Mouse (Mus musculus): ENCODE results near the gene Ppp1r14a. TPM values are rescaled to one million over a fixed set of nuclear protein-coding genes. Genes with fewer than 3 reads are reported as not detected.

The Ppp1r14a gene
- polyA plus RNA-seq, 1 experiment from 2014 or later = 5.5 TPM

DNA sequence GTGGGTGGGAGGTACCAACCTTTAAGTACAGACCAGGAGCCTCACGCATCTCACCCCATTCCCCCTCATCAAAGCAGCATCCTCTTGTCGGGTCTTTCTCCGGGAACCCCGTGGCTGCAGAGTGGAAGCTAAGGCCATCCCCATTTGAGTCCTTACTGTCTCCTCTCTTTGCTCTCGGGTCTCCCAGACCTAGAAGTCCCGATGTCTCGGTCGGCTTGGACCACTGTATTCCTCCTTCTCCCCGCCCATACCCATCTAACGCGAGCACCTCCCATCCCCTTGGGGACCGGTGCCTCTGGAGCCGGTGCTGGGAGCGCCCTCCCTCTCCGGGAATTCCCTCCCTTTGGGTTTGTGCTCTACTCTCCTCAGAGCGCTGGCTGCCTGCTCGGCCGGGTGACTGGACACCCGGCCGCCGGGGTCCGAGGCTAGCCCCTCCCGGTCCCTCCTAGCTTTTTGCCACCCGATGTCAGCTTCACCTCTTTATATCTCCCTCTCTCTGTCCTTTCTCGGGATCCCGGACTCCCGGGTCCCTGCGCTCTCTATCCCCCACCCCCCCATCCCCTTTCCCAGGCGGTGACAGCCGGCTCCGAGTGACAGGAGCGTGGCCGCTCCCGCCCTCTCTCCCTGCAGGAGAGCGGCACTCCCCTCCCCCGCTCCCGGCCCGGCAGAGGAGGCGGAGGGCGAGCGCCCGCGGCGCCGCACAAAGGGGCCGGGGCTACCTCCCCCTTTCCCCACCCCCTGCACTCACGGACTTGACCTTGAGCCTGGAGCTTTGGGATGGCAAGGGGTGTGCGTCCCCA lies 15.6 kb downstream of the Ppp1r14a start:
- Histone ChIP-seq H3K9ac (replicated peaks) (no peak overlapping the region), H3K4me1 (ENCODE audit: insufficient read depth) (peaks cover 34% of the 10 kb centered on the region), H3K27ac (ENCODE audit: low read depth) (no peak overlapping the region), H3K9me3 (ENCODE audit: low read length) (no peaks in the 10 kb centered on the region), H3K36me3 (replicated peaks; ENCODE audit: insufficient read depth, low read length) (no peaks in the 10 kb centered on the region), H3K4me3 (ENCODE audit: low read depth, low read length) (peak overlapping the region; percentile 42), H3K4me2 (ENCODE audit: low read depth, low read length) (peak overlapping the region; percentile 70), H3K27me3 (ENCODE audit: insufficient read depth, low read length) (peaks cover 52% of the 10 kb centered on the region)
- WGBS (ENCODE audit: insufficient replicate concordance) = 2% methylated on average over 44 of the region's 48 CpGs
- ATAC-seq (no peak), DNase-seq (no peak)
- no peak for TF ChIP-seq EP300 (IDR thresholded peaks at IDR 0.05; ENCODE audit: low read depth)
- TF ChIP-seq CTCF (IDR thresholded peaks at IDR 0.05; ENCODE audit: low read depth) = no peak

DNA sequence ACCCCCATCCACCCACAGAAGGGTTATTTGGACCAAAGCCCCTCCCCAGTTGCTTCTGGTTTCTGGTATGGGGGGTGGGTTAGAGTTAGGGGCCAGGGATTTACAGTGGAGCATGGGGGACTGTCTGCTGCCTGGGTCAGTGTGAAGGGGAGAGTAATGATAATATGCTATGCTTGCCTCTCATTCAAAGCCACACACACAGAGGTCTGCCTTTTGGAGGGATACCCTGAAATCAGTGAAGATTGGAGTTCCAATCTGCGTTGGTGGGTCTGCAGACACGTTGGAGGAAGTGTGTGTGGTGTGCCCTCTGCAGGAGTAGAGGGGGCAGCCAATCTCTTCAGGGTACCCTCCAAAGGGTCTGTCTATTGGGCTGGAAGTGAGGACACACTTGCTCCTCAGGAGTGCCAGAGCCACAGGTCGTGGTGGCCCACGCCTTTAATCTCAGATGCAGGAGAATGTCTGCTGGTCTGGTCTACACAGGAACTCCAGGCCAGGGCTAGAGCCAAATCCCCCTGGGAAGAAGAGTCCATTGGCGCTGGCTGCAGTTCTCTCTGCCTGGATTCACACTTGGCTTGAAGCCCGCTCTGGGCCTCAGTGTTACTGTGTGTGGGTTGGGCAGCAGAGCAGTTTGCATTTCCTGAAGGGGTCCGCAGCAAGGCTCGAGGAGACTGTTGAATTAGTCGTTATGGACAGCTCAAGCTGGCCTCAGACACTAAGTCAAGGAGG lies 16.3 kb downstream of the Ppp1r14a start:
- 42% methylated on average over 9 of the region's 9 CpGs for WGBS (ENCODE audit: insufficient replicate concordance)
- DNase-seq = no peak
- Histone ChIP-seq H3K4me1 (ENCODE audit: insufficient read depth) (peaks cover 36% of the 10 kb centered on the region), H3K4me2 (ENCODE audit: low read depth, low read length) (peak overlapping the region; percentile 70; the same call in 1 of the 2 replicates), H3K27ac (ENCODE audit: low read depth) (no peak overlapping the region), H3K27me3 (ENCODE audit: insufficient read depth, low read length) (peaks cover 52% of the 10 kb centered on the region), H3K36me3 (replicated peaks; ENCODE audit: insufficient read depth, low read length) (no peaks in the 10 kb centered on the region), H3K9me3 (ENCODE audit: low read length) (no peaks in the 10 kb centered on the region), H3K4me3 (ENCODE audit: low read depth, low read length) (no peak overlapping the region; the same call in 1 of the 2 replicates), H3K9ac (replicated peaks) (no peak overlapping the region)
- TF ChIP-seq EP300 (IDR thresholded peaks at IDR 0.05; ENCODE audit: low read depth) = no peak
- TF ChIP-seq CTCF (IDR thresholded peaks at IDR 0.05; ENCODE audit: low read depth) = no peak
- ATAC-seq = no peak

DNA sequence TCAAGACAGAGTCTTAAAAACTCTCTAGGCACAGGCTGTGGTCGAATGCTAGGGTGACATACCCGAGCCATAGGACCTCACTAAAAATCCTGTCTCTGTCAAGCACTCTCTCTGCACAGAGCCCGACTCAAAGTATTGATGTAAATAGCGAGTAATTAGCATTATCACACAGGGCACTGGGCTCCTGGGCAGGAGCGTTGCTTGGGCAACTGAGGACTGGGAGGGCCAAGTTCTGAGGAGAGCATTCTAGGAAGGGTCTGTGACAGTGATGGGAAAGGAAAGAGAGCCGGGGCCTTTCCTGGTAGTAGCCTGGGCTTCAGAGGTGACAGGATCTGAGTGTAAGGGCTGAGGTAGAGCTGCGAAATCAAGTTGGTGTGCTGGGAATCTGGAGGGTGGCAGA lies 17.0 kb downstream of the Ppp1r14a start:
- no peak overlapping the region for H3K27ac ChIP-seq (ENCODE audit: low read depth)
- WGBS (ENCODE audit: insufficient replicate concordance) = 69% methylated on average over 7 of the region's 7 CpGs
- DNase-seq = no peak
- H3K4me1 ChIP-seq (ENCODE audit: insufficient read depth) = peaks cover 36% of the 10 kb centered on the region
- no peak overlapping the region for H3K4me3 ChIP-seq (ENCODE audit: low read depth, low read length)
- no peak for ATAC-seq
- no peak overlapping the region for H3K4me2 ChIP-seq (ENCODE audit: low read depth, low read length)
- peaks cover 52% of the 10 kb centered on the region for H3K27me3 ChIP-seq (ENCODE audit: insufficient read depth, low read length)
- TF ChIP-seq CTCF (IDR thresholded peaks at IDR 0.05; ENCODE audit: low read depth) (no peak), EP300 (IDR thresholded peaks at IDR 0.05; ENCODE audit: low read depth) (no peak)
- no peak overlapping the region for H3K9ac ChIP-seq (replicated peaks)
- no peaks in the 10 kb centered on the region for H3K36me3 ChIP-seq (replicated peaks; ENCODE audit: insufficient read depth, low read length)
- no peaks in the 10 kb centered on the region for H3K9me3 ChIP-seq (ENCODE audit: low read length)

DNA sequence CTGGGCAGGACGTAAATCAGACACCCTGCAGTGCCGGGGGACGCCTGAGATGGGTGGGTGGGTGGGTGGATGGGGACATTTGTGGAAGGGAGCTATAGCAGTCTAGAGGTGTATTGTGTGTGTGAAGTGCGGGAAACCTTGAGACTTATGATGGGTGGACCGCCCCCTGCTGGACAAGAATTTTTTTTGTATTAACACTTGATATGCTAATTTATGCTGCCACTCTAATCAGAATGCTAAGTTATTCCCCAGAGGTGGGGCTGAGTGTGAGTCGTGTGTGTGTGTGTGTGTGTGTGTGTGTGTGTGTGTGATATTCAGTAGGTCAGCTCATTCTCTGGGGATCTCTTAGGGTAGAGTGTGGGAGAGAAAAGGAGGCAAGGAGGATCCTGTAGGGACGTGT lies 17.5 kb downstream of the Ppp1r14a start:
- ATAC-seq (no peak), DNase-seq (no peak)
- Histone ChIP-seq H3K36me3 (replicated peaks; ENCODE audit: insufficient read depth, low read length) (no peaks in the 10 kb centered on the region), H3K9me3 (ENCODE audit: low read length) (no peaks in the 10 kb centered on the region), H3K27ac (ENCODE audit: low read depth) (no peak overlapping the region), H3K27me3 (ENCODE audit: insufficient read depth, low read length) (peaks cover 52% of the 10 kb centered on the region), H3K9ac (replicated peaks) (no peak overlapping the region), H3K4me2 (ENCODE audit: low read depth, low read length) (no peak overlapping the region), H3K4me1 (ENCODE audit: insufficient read depth) (peaks cover 36% of the 10 kb centered on the region), H3K4me3 (ENCODE audit: low read depth, low read length) (no peak overlapping the region)
- TF ChIP-seq EP300 (IDR thresholded peaks at IDR 0.05; ENCODE audit: low read depth) = no peak
- peak; percentile 53 for TF ChIP-seq CTCF (IDR thresholded peaks at IDR 0.05; ENCODE audit: low read depth)
- WGBS (ENCODE audit: insufficient replicate concordance) = 39% methylated on average over 7 of the region's 7 CpGs

DNA sequence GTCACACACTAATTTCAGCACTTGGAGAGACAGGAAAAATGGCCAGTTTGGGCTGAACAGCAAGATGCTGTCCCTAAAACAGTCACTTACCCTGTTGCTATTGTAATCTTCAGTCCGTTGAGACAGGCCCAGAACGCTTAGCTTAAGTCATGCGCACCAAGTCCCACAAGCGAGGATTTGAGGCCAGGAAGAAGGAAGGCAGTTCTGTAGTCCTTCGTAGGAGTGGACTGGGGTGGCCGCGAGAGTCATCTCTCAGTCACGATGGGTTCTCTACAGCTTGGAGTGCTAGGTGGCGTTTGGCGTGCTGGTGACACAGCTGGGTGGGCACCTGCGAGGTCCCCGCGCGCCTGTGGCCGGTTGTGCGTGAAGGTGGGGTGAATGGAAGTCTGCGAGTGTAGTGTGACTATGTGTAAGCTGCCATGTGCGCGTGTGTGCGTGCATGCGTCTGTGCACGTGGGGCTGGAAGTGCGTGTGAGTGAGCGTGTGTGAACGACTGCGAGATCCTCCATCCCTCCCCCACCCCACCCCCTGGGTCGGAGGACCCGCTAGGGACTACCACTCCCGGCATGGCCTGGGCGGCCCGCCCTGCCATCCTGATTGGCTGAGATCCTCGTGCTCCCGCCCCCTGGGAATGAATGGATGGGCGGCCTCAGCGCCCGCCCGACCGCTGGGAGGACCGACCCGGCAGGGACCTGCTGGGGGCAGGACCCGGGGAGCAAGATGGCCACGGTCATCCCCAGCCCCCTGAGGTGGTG lies 18.4 kb downstream of the Ppp1r14a start:
- DNase-seq = peak; percentile 88
- peaks cover 50% of the 10 kb centered on the region for H3K27me3 ChIP-seq (ENCODE audit: insufficient read depth, low read length)

More for the DNA sequence above, 18.4 kb downstream of the Ppp1r14a start:
- Histone ChIP-seq H3K27ac (ENCODE audit: low read depth) (no peak overlapping the region), H3K4me3 (ENCODE audit: low read depth, low read length) (peak overlapping the region; percentile 64), H3K36me3 (replicated peaks; ENCODE audit: insufficient read depth, low read length) (no peaks in the 10 kb centered on the region), H3K9ac (replicated peaks) (peak overlapping the region; percentile 54), H3K4me1 (ENCODE audit: insufficient read depth) (peaks cover 36% of the 10 kb centered on the region), H3K9me3 (ENCODE audit: low read length) (no peaks in the 10 kb centered on the region), H3K4me2 (ENCODE audit: low read depth, low read length) (peak overlapping the region; percentile 95)
- 3% methylated on average over 42 of the region's 42 CpGs for WGBS (ENCODE audit: insufficient replicate concordance)
- no peak for TF ChIP-seq EP300 (IDR thresholded peaks at IDR 0.05; ENCODE audit: low read depth)
- TF ChIP-seq CTCF (IDR thresholded peaks at IDR 0.05; ENCODE audit: low read depth) = no peak
- peak; percentile 86 for ATAC-seq

Measured in liver, postnatal 0 days (tissue).